9 mouse cellular contexts compared by ENCODE assay signal in the genomic region with DNA sequence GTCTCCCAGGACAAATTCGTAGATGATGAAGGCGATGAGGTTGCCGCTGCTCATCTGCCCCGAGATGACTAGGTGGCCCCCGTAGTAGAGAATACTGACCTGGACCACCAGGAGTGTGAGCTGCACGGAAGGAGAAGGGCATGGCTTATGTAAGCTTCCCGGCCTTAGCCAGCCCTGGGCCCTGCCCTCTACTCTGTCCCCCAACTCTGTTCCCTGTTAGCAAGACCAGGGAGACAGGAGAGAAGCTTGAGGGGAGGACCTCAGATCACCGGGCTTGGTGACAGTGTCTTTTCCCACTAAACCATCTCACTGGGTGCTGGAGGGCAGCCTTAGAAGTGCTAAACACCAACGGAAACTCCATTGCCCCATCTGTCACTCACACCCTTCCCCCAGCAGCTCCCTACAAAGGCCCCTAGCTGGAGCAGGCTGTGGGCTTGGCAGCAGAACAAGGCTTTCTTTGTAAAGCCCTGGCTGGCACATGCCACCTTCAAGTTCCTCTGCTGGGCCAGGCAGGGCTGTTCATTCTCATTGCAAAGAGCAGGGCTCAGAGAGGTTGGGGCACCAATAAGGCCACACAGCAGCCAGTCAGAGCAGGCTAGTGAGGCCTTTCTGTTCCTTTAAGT. TPM values are rescaled to one million over a fixed set of nuclear protein-coding genes. Genes with fewer than 3 reads are reported as not detected.
DNase-seq lines count a peak whose midpoint lies in the region; ATAC-seq lines count a peak whose summit lies in the region.
"Had no signal": no experiment of that assay in that cellular context is flagged by ENCODE, and none has a peak within 500 bp of the region (broad histone marks: within the 10 kb centered on the region; RNA-seq: fewer than 3 reads in every experiment).

No protein-coding gene starts in this region.

- ATAC-seq in CD4-positive, CD25-positive, alpha-beta regulatory T cell, adult 4 months = no peak
- no peak for ATAC-seq in intestine, embryonic 16.5 days

- H3K9me3 ChIP-seq in intestine, embryonic 16.5 days (ENCODE audit: control insufficient read depth, low read length) = no peaks in the 10 kb centered on the region

- H3K4me3 ChIP-seq in intestine, embryonic 16.5 days (ENCODE audit: low read length) = no peak overlapping the region
- H3K4me3 ChIP-seq: myocyte had no signal

- H3K9ac ChIP-seq in intestine, embryonic 16.5 days (ENCODE audit: low read depth, low read length) = no peak overlapping the region

- H3K27ac ChIP-seq in intestine, embryonic 16.5 days (ENCODE audit: low read length) = no peak overlapping the region

- intact Hi-C loops in left cerebral cortex, postnatal 10 days (cut with DNase I) = no loop called here

- H3K27me3 ChIP-seq in intestine, embryonic 16.5 days (replicated peaks; ENCODE audit: control insufficient read depth, insufficient read depth, low read length) = no peaks in the 10 kb centered on the region

- 62% methylated on average over 9 of the region's 9 CpGs for WGBS in intestine, embryonic 16.5 days

- H3K4me1 ChIP-seq in intestine, embryonic 16.5 days (ENCODE audit: control insufficient read depth, insufficient read depth, low read length) = peaks cover 23% of the 10 kb centered on the region

- no peak overlapping the region for H3K4me2 ChIP-seq in intestine, embryonic 16.5 days (ENCODE audit: low read depth, low read length)

- DNase-seq in CD4-positive, CD25-positive, alpha-beta regulatory T cell, adult 2 months (ENCODE audit: low read depth, low spot score) = peak; percentile 67
- peak; percentile 55 for DNase-seq in cerebellum, adult 11-12 months
- DNase-seq in frontal cortex, postnatal 25 days (ENCODE audit: low spot score in 2 of 2) = peak; percentile 36 to 44
- DNase-seq in left cerebral cortex, postnatal 10 days (ENCODE audit: extremely low spot score in 1 of 2, low spot score in 2 of 2) = peak; percentile 72 to 78
- DNase-seq in retina, postnatal 1 day = peak; percentile 95
- no peak for DNase-seq in ovary, adult 18-20 months (ENCODE audit: low spot score)

- H3K36me3 ChIP-seq in intestine, embryonic 16.5 days (ENCODE audit: control insufficient read depth, insufficient read depth, low read length) = no peaks in the 10 kb centered on the region

RNA-seq across cellular contexts. Expression of gene Abcb9, which starts 16.7 kb away (rescaled TPM):
- polyA plus RNA-seq in CD4-positive, CD25-positive, alpha-beta regulatory T cell, adult 4 months (2017; shearing (Covaris generic)) = 10 to 100 TPM; 16.1 to 16.6 TPM
- total RNA-seq in left cerebral cortex, postnatal 10 days (2021) = 10 to 100 TPM; 43.8 to 45.5 TPM
- polyA plus RNA-seq in intestine, embryonic 16.5 days (2015; fragmentation: Nextera tagmentation; extraction: Ambion mirVana) = 2.5 and 3.2 TPM in 2 replicates

RNA-seq across cellular contexts. Expression of gene Ogfod2, which starts 33.2 kb away (rescaled TPM):
- 10 to 100 TPM; 25.6 to 51.6 TPM for polyA plus RNA-seq in CD4-positive, CD25-positive, alpha-beta regulatory T cell, adult 4 months (2017; shearing (Covaris generic))
- 10 to 100 TPM; 32.5 to 34.6 TPM for total RNA-seq in left cerebral cortex, postnatal 10 days (2021)
- polyA plus RNA-seq in intestine, embryonic 16.5 days (2015; fragmentation: Nextera tagmentation; extraction: Ambion mirVana) = 30.5 and 33.6 TPM in 2 replicates

RNA-seq across cellular contexts. Expression of gene Arl6ip4, which starts 37.0 kb away (rescaled TPM):
- 10 to 100 TPM; 48.7 to 61.0 TPM for polyA plus RNA-seq in CD4-positive, CD25-positive, alpha-beta regulatory T cell, adult 4 months (2017; shearing (Covaris generic))
- 10 to 100 TPM; 55.4 to 58.8 TPM for total RNA-seq in left cerebral cortex, postnatal 10 days (2021)
- 78.1 and 84.8 TPM in 2 replicates for polyA plus RNA-seq in intestine, embryonic 16.5 days (2015; fragmentation: Nextera tagmentation; extraction: Ambion mirVana)

RNA-seq across cellular contexts. Expression of gene Vps37b, which starts 46.8 kb away (rescaled TPM):
- 10 to 100 TPM; 17.8 to 22.1 TPM for polyA plus RNA-seq in CD4-positive, CD25-positive, alpha-beta regulatory T cell, adult 4 months (2017; shearing (Covaris generic))
- 10 to 100 TPM; 42.5 to 42.6 TPM for total RNA-seq in left cerebral cortex, postnatal 10 days (2021)
- 25.7 and 27.1 TPM in 2 replicates for polyA plus RNA-seq in intestine, embryonic 16.5 days (2015; fragmentation: Nextera tagmentation; extraction: Ambion mirVana)
